Mouse (Mus musculus): ENCODE measurements at regions not wholly inside any gene's neighbourhood (a gene's known extent, or its start where the extent isn't known, plus 50 kb on each side); places are given as distances from the start of the nearest gene placed in this dataset.

DNA sequence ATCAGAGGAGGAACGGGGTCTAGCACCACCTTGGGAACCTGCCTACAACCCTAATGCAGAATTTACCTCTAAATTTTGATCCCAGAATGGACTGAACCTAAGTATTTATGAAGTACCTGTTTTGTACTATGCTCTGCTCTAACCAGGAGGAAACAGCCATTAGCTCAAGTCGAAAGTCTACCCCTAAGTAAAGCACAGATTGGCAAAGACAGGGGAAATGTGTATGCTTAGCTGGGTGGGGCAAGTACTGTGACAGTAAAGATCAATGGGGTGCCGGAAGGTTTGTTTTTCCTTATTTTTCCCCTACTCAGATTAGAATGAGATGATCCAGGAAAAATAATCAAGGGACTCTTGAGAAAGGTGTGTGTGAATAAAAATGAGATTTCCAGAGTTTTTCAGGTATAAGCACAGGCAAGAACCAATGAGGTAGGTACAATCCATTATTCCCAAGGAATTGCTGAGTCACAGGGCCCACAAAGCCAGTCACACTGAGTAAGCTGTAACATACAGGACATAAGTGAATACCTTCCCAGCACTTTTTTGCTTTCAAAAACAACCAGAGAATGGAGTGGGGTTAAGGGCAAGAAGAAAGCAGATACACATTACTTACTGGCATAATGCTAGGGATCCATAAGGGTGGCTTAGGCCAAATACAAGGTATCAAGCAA lies 510.6 kb upstream of the Plxna2 start:
- no peak for DNase-seq
- intact Hi-C loops (cut with DNase I; ENCODE audit: low total_unique reads) = no loop called here

DNA sequence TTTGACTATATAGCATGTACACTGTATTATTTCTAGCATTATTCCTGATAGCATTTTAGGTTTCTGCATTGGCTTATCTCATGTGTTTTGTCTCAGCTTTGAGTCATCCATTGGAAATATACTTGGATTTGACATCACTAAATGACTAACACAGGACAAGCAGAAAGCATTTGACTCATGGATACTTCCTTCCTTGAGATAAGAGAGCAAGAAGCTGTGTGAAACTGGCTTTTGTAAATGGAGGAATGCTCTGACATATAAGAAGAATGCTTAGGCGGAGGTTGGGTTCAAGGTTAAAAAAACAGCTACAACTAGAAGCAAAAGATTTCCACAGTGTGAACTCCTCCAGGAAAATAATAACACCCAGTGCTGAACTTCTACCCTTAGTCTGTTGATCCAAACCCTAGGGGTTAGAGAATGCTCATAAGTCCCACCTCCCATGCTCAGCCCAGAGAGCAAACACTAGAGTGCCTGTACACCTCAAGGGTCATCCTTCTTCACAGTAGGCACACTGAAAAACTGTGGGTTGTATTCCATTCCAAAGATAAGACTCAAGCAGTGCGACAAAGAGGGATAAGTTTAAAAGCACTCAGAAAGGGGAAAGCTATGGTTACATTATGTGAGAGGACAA lies 528.0 kb upstream of the Plxna2 start:
- intact Hi-C loops (cut with DNase I; ENCODE audit: low total_unique reads) = no loop called here
- no peak for DNase-seq

DNA sequence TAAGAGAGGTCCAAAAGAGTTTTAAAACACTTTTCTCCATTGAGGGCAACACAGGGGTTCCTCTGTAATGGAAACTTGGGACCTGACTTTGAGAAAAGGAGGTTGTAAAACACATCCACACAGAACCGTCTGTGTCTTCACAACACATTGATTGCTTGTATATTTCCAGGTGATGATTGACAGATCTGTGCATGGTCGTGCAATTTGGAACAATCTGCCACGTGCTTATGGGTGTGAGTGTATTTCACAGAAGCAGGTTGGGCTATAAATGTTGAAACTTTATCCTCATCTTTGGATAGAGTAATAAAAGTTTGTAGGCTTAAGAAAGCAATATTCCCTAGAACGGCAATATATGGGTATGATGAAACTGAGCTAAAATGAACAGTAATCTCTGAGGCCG lies 559.5 kb upstream of the Plxna2 start:
- no peak for DNase-seq
- intact Hi-C loops (cut with DNase I; ENCODE audit: low total_unique reads) = no loop called here

DNA sequence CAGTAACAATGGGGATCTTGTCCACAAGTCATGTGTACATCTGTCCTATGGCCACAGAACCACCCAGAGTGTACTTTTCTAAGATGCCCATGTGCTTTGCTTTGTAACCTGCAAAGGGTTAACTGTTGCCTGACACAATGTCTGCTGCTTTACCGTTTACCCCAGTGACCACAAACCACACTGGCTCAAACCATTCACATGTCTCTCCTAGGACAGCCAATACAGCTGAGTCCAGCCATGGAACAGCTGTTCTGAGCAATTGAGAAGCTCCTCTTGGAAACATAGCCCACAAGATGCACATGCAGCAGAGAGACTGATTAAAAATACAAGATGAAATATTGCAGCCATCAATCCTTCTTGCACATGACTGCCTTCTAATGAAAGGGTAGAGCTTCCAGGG lies 561.5 kb upstream of the Plxna2 start:
- intact Hi-C loops (cut with DNase I; ENCODE audit: low total_unique reads) = no loop called here
- DNase-seq = no peak

DNA sequence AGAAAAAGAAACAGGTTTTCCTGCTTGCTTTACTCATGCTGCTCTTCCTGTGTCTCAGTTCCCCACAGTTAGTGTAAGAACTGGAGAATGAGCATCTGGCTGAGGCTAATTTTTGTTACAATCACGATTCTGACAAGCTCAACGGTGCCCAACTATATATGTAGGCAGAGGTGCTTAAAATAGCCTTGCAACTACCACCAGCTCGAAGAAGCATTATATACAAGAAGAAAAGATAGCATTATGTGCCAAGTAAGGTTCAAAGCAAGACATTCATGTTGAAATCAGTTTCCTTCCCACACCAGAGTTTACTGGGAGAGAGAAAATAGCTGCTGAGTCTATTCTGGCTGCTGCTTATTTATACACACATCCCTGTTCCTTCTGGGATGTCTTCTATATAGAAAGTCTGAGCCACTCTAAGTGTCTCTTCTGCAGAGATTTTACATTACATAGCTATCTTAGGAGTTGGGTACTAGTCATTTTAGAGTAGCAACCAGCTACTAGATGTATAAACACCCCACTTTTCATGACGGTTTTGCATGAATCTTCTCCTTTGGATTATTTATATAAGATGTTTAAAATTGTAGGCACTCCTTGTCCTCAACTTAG lies 568.2 kb upstream of the Plxna2 start:
- intact Hi-C loops (cut with DNase I; ENCODE audit: low total_unique reads) = no loop called here
- no peak for DNase-seq

DNA sequence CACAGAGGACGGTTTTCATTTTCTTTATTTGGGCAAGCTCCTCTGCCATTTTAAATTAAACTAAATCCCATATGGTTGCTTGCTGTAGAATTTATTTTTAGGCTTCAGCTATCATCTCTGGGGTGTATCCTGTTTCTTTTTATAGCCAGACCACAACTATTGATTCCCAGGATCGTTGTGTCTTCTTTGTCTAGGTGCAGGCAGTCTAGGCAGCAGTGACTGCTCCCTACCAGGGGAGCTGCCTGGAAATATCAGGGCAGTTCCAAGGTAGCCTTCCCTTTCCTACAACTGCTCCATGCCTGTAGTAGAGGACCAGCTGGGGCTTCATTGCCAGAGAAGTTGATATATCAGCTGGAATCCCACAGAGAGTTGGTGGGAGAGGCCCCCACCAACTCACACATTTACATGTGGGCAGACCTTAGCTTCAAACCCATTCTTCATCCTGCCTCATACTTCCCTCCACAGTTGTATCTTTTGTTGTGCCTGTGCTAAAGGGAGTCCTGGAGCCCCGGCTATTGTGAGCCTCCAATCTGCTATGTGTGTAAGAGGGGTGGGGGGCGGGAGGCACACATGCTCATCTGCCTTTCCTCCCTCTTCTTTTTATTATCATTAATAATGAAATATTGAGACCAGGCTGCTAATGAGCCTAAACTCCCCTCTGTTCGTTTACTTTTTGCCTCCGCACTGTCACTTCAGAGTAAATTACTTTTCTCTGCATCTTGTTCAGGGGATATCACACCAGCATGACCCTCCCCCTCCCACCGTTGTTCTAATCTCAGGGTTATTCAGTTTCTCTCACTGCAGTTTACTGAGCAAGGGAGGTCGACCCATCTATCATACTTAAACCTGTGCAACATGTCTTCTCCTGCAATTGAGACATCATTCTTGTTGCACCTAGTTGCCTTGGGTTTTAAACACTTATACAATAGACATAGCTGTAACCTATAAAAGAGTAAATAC lies 576.3 kb upstream of the Plxna2 start:
- DNase-seq = no peak
- intact Hi-C loops (cut with DNase I; ENCODE audit: low total_unique reads) = no loop called here

DNA sequence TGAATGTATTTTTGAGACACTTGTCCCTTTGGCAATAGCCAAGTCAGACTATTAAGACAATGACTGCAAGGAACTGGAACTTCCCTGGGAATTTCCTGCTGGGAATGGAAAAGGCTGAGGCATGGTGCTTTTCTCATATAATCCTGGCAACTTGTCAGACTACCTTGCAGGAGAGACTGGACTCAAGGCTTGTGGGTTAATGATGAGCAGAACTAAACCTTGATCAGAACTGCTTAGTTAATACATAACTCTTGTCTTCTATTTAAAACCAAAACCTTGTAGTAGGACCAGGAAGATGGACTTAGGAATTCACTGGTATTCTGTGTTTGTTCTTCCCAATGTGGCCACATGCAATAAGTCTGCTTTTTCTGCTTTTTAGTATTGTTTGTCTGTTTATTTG lies 579.3 kb upstream of the Plxna2 start:
- DNase-seq = no peak
- intact Hi-C loops (cut with DNase I; ENCODE audit: low total_unique reads) = no loop called here

DNA sequence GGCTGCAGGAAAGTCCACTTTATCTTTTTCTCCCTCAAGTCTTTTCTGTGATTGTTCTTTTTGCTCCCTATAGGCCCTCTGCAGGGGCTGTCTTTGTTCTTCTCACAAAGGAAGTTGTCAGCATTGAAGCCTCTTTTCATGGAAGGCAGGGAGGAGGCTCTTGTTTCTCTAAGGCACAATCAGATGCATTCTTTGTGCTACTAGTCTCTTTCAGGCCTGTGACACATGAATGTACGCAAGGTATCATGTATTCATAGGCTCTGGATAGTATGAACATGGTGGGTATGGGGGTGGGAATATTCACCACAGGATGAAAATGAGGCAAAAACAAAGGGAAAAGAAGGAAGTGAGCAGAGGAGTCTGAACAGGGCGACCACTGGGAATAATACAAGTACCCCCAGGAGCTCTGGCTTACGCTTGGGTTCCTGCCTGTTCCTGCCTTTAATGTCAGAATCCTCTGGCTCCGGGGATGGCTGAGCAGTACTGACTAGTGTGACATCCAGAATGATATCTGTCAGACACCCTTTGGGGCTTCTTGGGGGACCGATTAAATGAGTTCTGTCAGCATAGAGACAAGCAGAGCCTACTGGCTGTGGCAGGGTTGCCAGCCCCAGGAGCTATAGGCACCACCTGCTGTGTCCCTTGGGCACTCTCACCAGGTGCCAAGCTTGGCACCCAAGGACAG lies 583.7 kb upstream of the Plxna2 start:
- no peak for DNase-seq
- intact Hi-C loops (cut with DNase I; ENCODE audit: low total_unique reads) = no loop called here

DNA sequence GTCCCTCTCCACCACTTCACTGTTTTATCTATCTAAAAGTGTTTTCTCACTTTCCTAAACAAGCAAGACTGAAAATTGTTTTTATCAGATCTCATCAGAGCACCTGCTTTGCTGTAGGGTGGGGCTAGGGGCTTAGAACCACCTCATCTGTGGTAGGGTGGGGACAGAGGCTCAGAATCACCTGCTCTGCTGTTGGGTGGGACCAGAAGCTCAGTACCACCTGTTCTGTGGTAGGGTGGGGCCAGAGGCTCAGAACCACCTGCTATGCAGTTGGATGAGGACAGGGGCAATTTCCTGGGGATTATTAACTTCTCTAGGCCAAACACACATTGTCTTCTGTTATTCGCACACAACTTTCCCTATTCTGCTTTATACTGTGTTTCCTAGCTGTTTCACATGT lies 585.4 kb upstream of the Plxna2 start:
- intact Hi-C loops (cut with DNase I; ENCODE audit: low total_unique reads) = no loop called here
- DNase-seq = no peak

DNA sequence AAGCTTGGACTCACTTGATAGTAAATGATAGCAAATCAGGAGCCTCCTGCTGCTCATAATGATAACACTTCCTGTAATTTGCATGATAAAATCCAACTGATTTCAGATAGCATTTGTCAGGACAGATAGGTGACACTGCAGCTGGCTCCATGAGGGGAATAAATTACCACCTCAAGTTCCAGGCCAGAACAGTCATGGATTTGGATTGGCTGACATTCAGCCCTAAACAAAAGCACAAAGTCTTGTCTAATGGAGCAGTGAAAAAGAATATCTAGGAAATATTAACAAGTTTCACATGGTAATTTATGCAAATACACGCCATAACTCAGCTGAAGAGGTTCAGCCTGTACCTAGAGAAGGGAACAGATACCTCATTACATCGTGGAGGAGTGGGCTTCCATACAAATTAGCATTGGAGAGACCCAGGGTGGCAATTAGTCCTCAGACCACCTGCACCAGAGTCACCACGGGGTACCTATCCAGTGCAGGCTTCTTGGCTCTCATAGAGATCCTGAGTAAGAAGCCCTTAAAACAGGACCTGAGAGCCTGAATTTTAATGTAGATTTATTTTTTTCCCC lies 587.3 kb upstream of the Plxna2 start:
- intact Hi-C loops (cut with DNase I; ENCODE audit: low total_unique reads) = no loop called here
- DNase-seq = no peak

DNA sequence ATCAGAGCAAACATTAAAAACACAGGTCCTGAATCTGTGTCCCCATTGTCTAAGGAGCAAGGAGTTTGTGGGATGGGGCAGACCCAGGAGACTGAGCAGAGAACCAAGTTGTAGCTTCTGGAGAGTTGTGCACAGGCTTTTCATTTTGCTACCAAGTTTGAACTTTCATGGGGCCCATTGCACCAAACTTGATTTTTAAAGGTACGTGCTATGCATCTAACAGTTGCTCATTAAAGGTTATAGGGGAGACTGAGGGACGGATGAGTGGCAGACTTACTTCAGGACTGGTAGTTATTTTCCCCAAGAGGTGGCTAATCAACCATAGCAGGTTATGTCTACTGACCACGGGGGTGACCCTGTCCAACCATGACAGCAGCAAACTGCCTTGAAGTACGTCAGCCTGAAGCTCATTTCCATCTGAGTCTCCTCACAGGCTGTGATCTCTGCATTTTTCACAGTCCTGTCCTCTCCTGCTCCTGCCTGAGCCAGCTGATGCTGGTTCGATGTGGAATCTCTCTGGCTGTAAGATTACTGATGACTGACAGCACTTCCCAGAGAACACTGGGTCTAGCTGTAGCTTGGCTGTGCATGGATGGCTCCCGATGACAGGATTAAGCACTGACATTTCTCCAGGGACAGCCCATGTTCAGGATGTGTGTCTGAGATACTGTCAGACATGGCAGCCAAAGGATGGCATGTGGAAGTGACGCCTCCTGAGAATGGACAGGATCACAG lies 590.9 kb upstream of the Plxna2 start:
- intact Hi-C loops (cut with DNase I; ENCODE audit: low total_unique reads) = no loop called here
- no peak for DNase-seq

DNA sequence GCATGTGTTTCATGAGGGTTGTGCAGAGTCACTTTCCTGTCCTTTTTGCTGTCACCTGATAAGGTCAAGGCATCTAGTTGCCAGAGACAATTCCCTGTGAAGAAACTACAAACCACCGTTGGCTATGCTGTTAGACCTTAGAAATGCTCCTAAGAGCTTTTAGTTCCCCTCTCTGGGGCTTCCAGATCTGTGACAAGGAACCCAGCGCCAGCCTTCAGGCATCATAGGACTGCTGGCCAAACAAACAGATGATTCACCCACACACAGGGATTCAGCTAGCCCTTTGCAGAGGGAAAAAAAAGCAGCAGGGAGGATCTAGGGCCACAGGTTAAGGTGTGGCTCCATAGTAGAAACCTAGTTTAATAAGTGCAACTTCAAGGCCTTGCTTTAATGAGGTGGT lies 591.8 kb upstream of the Plxna2 start:
- DNase-seq = no peak
- intact Hi-C loops (cut with DNase I; ENCODE audit: low total_unique reads) = no loop called here

DNA sequence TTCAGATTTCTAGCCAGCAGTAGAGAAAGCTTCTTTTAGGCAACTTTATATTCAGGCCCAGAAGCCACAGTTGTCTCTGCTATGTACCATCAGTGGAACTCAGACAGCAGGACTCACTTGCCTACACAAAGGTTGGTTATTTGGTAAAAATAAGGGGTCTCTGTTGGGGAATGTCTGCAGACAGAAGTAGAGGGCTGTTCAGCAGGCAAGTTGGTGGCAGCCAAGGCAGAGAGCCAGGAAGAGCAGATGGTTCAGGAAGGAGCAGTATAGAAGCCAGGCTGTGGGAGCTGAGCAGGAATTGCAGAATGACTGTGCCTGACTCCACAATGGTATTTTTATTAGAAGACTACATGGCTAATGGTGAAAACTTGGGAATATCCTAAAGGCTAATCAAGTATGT lies 598.7 kb upstream of the Plxna2 start:
- intact Hi-C loops (cut with DNase I; ENCODE audit: low total_unique reads) = no loop called here
- DNase-seq = no peak

DNA sequence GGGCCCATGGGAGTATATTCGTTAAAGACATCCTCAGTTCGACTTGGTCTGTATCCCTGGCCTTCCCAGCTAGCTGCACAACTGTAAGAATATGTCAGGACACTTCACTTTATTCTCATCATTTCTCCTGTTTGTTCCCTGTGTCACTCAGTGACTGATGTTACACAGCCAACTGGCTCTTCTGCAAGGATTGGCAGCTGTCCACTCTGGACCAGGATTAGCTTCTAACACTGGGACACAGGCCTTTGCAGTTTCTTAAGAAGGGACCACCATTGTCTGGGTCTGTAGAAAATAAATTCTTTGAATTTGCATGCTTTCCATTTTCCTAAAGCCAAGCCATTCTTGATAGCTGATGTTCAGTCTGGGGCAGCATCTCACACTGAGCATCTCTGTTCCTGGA lies 622.1 kb upstream of the Camk1g start:
- intact Hi-C loops (cut with DNase I; ENCODE audit: low total_unique reads) = no loop called here
- DNase-seq = no peak

DNA sequence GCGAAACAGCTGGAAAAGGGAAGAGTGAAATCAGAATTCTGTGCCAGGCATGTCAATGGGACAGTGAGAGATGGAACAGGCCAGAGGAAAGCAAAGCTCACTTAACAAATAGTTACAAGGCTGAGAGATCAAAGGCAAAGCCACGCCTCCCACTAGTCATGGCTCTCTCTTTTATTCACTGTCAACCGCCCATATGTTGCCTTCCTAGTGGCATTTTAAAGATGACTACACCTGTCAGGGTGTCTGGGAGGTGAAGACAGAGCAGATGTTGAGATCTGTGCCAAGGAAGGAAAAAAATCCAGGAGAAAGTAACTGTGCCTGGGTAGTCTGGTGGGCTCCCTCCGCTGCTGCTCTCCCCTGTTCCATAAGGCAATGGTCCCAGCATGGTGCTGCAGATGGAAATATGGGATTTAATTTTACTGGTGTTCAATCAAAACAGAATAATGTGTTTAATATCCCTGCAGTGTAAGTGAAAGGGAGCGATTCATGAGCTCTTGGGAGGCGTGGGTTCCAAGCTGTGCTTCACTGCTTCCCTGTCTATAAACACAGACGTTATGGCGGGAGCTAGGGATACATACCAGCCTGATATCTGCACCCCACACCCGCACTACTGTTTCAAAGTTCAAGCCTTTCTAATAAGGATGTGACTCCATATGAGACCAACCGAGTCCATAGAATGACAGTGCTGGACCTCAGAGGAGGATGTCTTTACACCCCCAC lies 620.0 kb upstream of the Camk1g start:
- DNase-seq = no peak
- intact Hi-C loops (cut with DNase I; ENCODE audit: low total_unique reads) = no loop called here

DNA sequence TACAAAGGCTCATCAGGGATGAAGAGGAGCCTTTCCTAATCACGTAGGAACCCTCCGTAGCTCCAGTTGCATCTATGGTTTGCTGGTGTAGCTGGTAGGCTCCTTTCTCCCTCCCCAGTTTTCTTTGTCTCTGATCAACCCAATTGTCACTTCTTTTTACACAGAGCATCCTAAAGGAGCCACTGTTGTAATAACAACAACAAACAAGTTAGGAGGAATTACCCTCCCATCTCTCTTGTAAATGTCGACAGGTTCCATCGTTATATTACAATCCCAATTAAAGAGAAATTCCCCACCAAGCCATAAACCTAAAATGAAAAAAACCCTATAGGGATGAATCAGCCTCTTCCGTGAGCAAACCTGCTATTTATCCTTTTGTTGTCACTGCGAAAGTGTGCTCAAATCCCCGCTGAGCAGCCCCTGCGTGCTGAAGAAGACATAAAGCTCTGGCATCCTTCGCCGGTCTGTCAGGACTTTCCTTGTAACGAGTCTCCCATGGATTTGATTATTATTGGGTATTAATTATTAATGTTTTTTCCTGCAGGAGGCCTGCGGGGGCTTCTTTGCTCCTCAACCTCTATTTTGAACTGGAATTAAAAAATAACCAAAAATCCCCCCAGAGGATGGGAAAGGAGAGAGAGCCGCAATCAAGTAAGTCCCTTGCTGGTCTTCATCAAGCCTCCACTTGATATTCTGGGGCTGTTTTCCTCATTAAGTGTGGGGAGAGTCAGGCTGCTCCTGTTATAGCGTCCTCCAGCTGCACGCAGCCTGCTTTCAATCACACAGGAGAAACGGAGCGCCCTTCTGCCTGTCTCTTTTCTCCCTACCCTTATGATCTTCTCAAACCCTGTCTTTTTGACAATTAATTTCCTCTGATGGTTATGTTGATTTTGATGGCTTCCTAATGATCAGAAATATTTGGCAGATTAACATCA lies 619.1 kb upstream of the Camk1g start:
- no peak for DNase-seq
- intact Hi-C loops (cut with DNase I; ENCODE audit: low total_unique reads) = no loop called here

DNA sequence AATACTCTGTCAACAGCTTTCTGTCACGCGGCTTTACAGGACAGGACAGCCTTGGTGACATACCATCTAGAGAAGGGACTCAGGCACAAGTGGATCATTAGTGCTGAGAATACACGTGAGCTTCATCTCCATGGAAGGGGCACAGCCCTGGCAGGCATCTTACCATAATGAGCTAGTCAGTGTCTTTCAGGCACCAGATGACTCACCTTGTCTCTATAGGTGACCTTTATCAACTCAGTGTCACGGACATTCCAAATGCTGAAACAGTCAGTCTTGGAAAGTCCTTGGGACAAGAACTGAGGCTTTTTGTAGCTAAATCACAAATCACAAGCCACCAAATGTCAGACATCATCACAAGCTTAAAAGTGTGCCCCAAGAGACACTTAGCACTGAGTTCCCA lies 610.5 kb upstream of the Camk1g start:
- no peak for DNase-seq
- intact Hi-C loops (cut with DNase I; ENCODE audit: low total_unique reads) = no loop called here

Data from gastrocnemius, postnatal 14 days (tissue).